Mouse (Mus musculus) Patski (cell line): ENCODE measurements around the gene Camp. TPM values are rescaled to one million over a fixed set of nuclear protein-coding genes. Genes with fewer than 3 reads are reported as not detected.

ENCODE experiments used
- ATAC-seq: fragments of 100-300 bp; one replicate; pipeline ENCODE4 v1.8.0; 2021
- CTCF ChIA-PET: fragments of 350-600 bp; sonication (Branson Sonifier 250); formaldehyde crosslinking; loops from one replicate; lab custom pipeline; 2022; ENCODE audit warnings: inconsistent platforms; lab: Charles Lee
- POLR2A ChIA-PET: fragments of 350-600 bp; sonication (Branson Sonifier 250); formaldehyde crosslinking; loops from one replicate; lab custom pipeline; 2022; ENCODE audit warnings: antibody characterized with exemption, inconsistent platforms; lab: Charles Lee
- DNase-seq: peaks from one replicate; pipeline ENCODE4 v3.0.0-alpha.2; 2011; ENCODE audit warnings: low read depth, low spot score
- H3K27me3 ChIP-seq: fragments of 371-371 bp; one replicate; pipeline ENCODE4 v1.5.1; 2021
- CTCF ChIP-seq: fragments of 100-300 bp; IDR thresholded peaks from one replicate; pipeline ENCODE4 v1.5.1; 2021
- in situ Hi-C: fragments of 300-500 bp; cut with MboI; formaldehyde crosslinking; loops from 3 replicates; pipeline ENCODE4 v1.11.1; 2018; ENCODE audit warnings: low pct_unique_long_range_greater_than_20kb, mixed read lengths
- polyA plus RNA-seq: library from polyadenylated mRNA; unstranded; gene quantifications from one replicate; pipeline ENCODE4 v1.2.3, GENCODE M21; 2021

The Camp gene
- not detected for polyA plus RNA-seq

GRCm38 (mm10) chr9:109849312-109849758 lies at the start of gene Camp:
Gene Camp, minus strand, starts transcription at chr9:109849617.
- no peak for TF ChIP-seq CTCF
- in situ Hi-C loops = no loop called here
- no peaks in the 10 kb centered on the region for H3K27me3 ChIP-seq
- ChIA-PET CTCF (no interaction called here), POLR2A (no interaction called here)
- no peak for ATAC-seq
- no peak for DNase-seq

- in situ Hi-C loops = loop anchor here (5.0 kb wide), 2 partner anchors 39 to 84 kb away; no protein-coding TSS in a partner anchor
- POLR2A ChIA-PET = no interaction called here
- no peak for ATAC-seq
- no peak for TF ChIP-seq CTCF
- DNase-seq = no peak
- H3K27me3 ChIP-seq = no peaks in the 10 kb centered on the region
- CTCF ChIA-PET = no interaction called here
Observed at GRCm38 (mm10) chr9:109898027-109898426, 48.6 kb upstream of the Camp start.

GRCm38 (mm10) chr9:109896253-109897150 lies 47.1 kb upstream of the Camp start:
- DNase-seq = no peak
- POLR2A ChIA-PET = interaction anchor here (0.8 to 1.0 kb wide), 2 partner anchors 8 to 26 kb away, joined by 3 to 4 read pairs; no protein-coding TSS in a partner anchor
- TF ChIP-seq CTCF = no peak
- ATAC-seq = no peak
- in situ Hi-C loops = loop anchor here (5.0 kb wide), 2 partner anchors 41 to 86 kb away; no protein-coding TSS in a partner anchor
- CTCF ChIA-PET = interaction anchor here (1.0 to 2.1 kb wide), 8 partner anchors 9 to 180 kb away, joined by 3 to 8 read pairs (median 5); no protein-coding TSS in a partner anchor
- H3K27me3 ChIP-seq = no peaks in the 10 kb centered on the region

DNA sequence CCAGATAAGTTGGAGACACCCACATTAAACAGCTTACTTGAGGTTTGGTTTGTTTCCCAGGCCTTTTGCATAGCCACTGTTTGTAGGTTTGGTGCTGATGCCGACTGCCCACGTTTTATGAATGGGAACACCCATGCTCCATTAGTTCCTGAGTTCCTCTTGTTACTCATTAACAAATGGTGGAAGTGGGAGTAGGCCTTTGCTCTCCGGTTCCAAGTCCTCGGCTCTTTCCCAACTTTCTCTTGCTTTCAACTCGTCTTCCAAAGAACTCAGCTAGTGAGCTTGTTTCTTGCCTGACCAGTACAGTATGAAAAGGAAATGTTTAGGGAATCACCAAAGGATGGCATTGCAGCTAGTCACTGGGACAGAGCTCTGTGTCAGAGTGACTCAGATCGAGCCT lies 46.2 kb upstream of the Camp start:
- ChIA-PET POLR2A (interaction anchor here (1.0 kb wide), 1 partner anchor 9 kb away, joined by 4 read pairs; no protein-coding TSS in a partner anchor), CTCF (interaction anchor here (1.1 to 2.1 kb wide), 13 partner anchors 12 to 181 kb away, joined by 3 to 8 read pairs (median 5); no protein-coding TSS in a partner anchor)
- in situ Hi-C loops = loop anchor here (5.0 kb wide), 2 partner anchors 42 to 87 kb away; no protein-coding TSS in a partner anchor
- H3K27me3 ChIP-seq = no peaks in the 10 kb centered on the region
- TF ChIP-seq CTCF = no peak
- ATAC-seq (peak; percentile 72), DNase-seq (peak; percentile 70)

GRCm38 (mm10) chr9:109894413-109895090 lies 45.1 kb upstream of the Camp start:
- in situ Hi-C loops = loop anchor here (5.0 kb wide), 3 partner anchors 43 to 178 kb away; no protein-coding TSS in a partner anchor
- peak; percentile 88 for ATAC-seq

DNA sequence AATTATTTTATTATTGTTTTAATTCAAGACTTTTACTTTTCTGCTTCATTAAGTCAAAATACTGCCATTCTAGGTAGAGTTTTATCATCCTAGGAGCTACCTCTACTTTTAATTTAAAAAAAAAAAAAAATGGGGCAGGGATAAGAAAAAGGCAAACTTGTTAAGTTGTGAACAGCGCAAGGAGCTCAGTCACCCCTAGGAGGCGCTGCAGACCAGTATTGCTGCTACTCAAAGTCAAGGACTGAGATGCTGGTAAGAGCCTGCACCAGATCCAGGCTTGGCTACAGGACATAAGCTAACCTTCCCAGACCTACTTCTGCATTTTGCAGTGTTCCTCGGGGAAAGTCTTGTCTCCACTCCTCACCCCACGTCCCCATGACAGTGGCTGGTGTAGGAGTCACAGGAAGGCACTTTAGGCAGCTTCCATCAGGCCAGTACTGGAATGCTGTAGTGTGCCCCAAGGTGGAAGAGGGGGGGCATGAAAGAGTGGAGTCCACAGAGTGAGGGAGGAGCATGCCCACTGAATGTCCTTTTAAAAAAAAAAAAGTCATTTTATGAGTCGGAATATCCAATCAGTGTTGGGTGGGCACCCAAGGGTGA lies 43.3 kb upstream of the Camp start:
- ATAC-seq = no peak

More at GRCm38 (mm10) chr9:109894413-109895090, 45.1 kb upstream of the Camp start:
- CTCF ChIA-PET = interaction anchor here (1.1 to 2.9 kb wide), 16 partner anchors 10 to 187 kb away, joined by 3 to 9 read pairs (median 5); no protein-coding TSS in a partner anchor
- peak; percentile 83 for TF ChIP-seq CTCF
- no peaks in the 10 kb centered on the region for H3K27me3 ChIP-seq
- POLR2A ChIA-PET = interaction anchor here (0.7 kb wide), 1 partner anchor 17 kb away, joined by 3 read pairs; no protein-coding TSS in a partner anchor
- DNase-seq = no peak

GRCm38 (mm10) chr9:109891501-109891900 lies 42.1 kb upstream of the Camp start:
- ATAC-seq (no peak), DNase-seq (no peak)
- in situ Hi-C loops = loop anchor here (5.0 kb wide), 1 partner anchor 181 kb away; no protein-coding TSS in a partner anchor
- ChIA-PET CTCF (interaction anchor here (1.2 to 2.9 kb wide), 8 partner anchors 15 to 405 kb away, joined by 4 to 10 read pairs (median 8); no protein-coding TSS in a partner anchor), POLR2A (no interaction called here)
- no peak for TF ChIP-seq CTCF
- no peaks in the 10 kb centered on the region for H3K27me3 ChIP-seq

More for the DNA sequence above, 43.3 kb upstream of the Camp start:
- no peak for DNase-seq
- POLR2A ChIA-PET = interaction anchor here (0.5 to 1.1 kb wide), 2 partner anchors 183 to 191 kb away, joined by 3 read pairs; no protein-coding TSS in a partner anchor
- CTCF ChIA-PET = interaction anchor here (0.6 to 2.9 kb wide), 25 partner anchors 9 to 404 kb away, joined by 3 to 11 read pairs (median 4); no protein-coding TSS in a partner anchor
- in situ Hi-C loops = loop anchor here (5.0 kb wide), 1 partner anchor 180 kb away; no protein-coding TSS in a partner anchor
- H3K27me3 ChIP-seq = no peaks in the 10 kb centered on the region
- TF ChIP-seq CTCF = peak; percentile 95

- no peaks in the 10 kb centered on the region for H3K27me3 ChIP-seq
- TF ChIP-seq CTCF = no peak
- DNase-seq = no peak
- ChIA-PET POLR2A (no interaction called here), CTCF (interaction anchor here (1.2 kb wide), 1 partner anchor 8 kb away, joined by 4 read pairs; no protein-coding TSS in a partner anchor)
- in situ Hi-C loops = no loop called here
- no peak for ATAC-seq
Observed at GRCm38 (mm10) chr9:109887321-109887720, 37.9 kb upstream of the Camp start.

DNA sequence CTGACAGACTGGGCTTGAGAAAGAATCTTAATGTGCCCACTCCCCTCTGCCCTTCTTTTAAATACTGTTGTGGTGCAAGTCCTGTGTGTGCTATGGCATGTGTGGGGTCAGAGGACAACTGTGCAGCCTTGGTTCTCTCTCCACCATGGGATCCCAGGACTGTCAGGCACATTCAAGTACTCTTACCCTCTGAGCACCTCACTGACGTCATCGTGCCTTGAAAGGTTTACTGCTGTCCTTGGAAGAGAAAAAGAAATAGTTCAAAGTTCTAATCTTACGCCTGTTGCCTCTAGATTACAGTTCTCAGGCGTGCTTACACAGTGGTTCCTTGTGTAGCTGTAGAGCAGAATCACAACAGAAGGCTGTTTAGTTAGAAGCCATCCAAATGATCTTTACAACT lies 36.8 kb upstream of the Camp start:
- ChIA-PET CTCF (no interaction called here), POLR2A (no interaction called here)
- ATAC-seq = no peak

More for the DNA sequence above, 36.8 kb upstream of the Camp start:
- in situ Hi-C loops = no loop called here
- DNase-seq = no peak
- no peak for TF ChIP-seq CTCF
- no peaks in the 10 kb centered on the region for H3K27me3 ChIP-seq
